Mouse (Mus musculus): ENCODE measurements around the gene Fcamr. TPM values are rescaled to one million over a fixed set of nuclear protein-coding genes. Genes with fewer than 3 reads are reported as not detected.

Gene Fcamr
- total and polyA plus RNA-seq, 2 experiments = 0.09 to 0.55 TPM

- DNase-seq (ENCODE audit: extremely low read depth, low read depth, low spot score) = peak; percentile 98
- H3K27me3 ChIP-seq (ENCODE audit: control insufficient read depth, insufficient read depth, low read length) = no peaks in the 10 kb centered on the region
- peaks cover 36% of the 10 kb centered on the region for H3K4me1 ChIP-seq (ENCODE audit: control insufficient read depth, insufficient read depth, low read length)
- H3K36me3 ChIP-seq (ENCODE audit: control insufficient read depth, insufficient read depth, low read length) = peaks cover 2% of the 10 kb centered on the region; the same call in 1 of the 2 replicates
- H3K79me2 ChIP-seq (ENCODE audit: control insufficient read depth, insufficient read depth, low read length) = no peaks in the 10 kb centered on the region
- no peak overlapping the region for H3K4me3 ChIP-seq (ENCODE audit: insufficient read depth, low read depth, low read length)
- H3K9ac ChIP-seq (ENCODE audit: low read depth, low read length) = peak overlapping the region; percentile 46; the same call in 1 of the 2 replicates
- 19% methylated on average over 6 of the region's 6 CpGs for WGBS
- H3K27ac ChIP-seq (replicated peaks; ENCODE audit: insufficient read depth, low read depth, low read length) = peak overlapping the region; percentile 94
- TF ChIP-seq CTCF (IDR thresholded peaks at IDR 0.05; ENCODE audit: low read depth, low read length) (no peak), POLR2A (IDR thresholded peaks at IDR 0.05; ENCODE audit: extremely low read depth, insufficient read depth, low read length) (no peak)
These were observed 34.6 kb downstream of the Fcamr start for GRCm38 (mm10) chr1:130835161-130835936.

GRCm38 (mm10) chr1:130838288-130838687 is 37.6 kb downstream of the Fcamr start:
- DNase-seq (ENCODE audit: extremely low read depth, low read depth, low spot score) = no peak
- WGBS = 74% methylated on average over 6 of the region's 6 CpGs
- no peak overlapping the region for H3K9ac ChIP-seq (ENCODE audit: low read depth, low read length)

GRCm38 (mm10) chr1:130840599-130841379 is 40.1 kb downstream of the Fcamr start:
- peak overlapping the region; percentile 68 for H3K9ac ChIP-seq (ENCODE audit: low read depth, low read length)
- H3K4me3 ChIP-seq (ENCODE audit: insufficient read depth, low read depth, low read length) = no peak overlapping the region
- DNase-seq (ENCODE audit: extremely low read depth, low read depth, low spot score) = peak; percentile 99
- no peak for TF ChIP-seq CTCF (IDR thresholded peaks at IDR 0.05; ENCODE audit: low read depth, low read length)
- no peak for TF ChIP-seq POLR2A (IDR thresholded peaks at IDR 0.05; ENCODE audit: extremely low read depth, insufficient read depth, low read length)
- no peaks in the 10 kb centered on the region for H3K79me2 ChIP-seq (ENCODE audit: control insufficient read depth, insufficient read depth, low read length)
- 21% methylated on average over 8 of the region's 8 CpGs for WGBS
- H3K27ac ChIP-seq (replicated peaks; ENCODE audit: insufficient read depth, low read depth, low read length) = peak overlapping the region; percentile 99
- no peaks in the 10 kb centered on the region for H3K27me3 ChIP-seq (ENCODE audit: control insufficient read depth, insufficient read depth, low read length)
- peaks cover 22% of the 10 kb centered on the region for H3K4me1 ChIP-seq (ENCODE audit: control insufficient read depth, insufficient read depth, low read length)
- peaks cover 22% of the 10 kb centered on the region for H3K36me3 ChIP-seq (ENCODE audit: control insufficient read depth, insufficient read depth, low read length)

More at GRCm38 (mm10) chr1:130838288-130838687, 37.6 kb downstream of the Fcamr start:
- no peak overlapping the region; the same call in 1 of the 2 replicates for H3K27ac ChIP-seq (replicated peaks; ENCODE audit: insufficient read depth, low read depth, low read length)
- H3K27me3 ChIP-seq (ENCODE audit: control insufficient read depth, insufficient read depth, low read length) = no peaks in the 10 kb centered on the region
- H3K4me3 ChIP-seq (ENCODE audit: insufficient read depth, low read depth, low read length) = no peak overlapping the region
- H3K4me1 ChIP-seq (ENCODE audit: control insufficient read depth, insufficient read depth, low read length) = peaks cover 27% of the 10 kb centered on the region
- H3K36me3 ChIP-seq (ENCODE audit: control insufficient read depth, insufficient read depth, low read length) = peaks cover 11% of the 10 kb centered on the region
- TF ChIP-seq POLR2A (IDR thresholded peaks at IDR 0.05; ENCODE audit: extremely low read depth, insufficient read depth, low read length) (no peak), CTCF (IDR thresholded peaks at IDR 0.05; ENCODE audit: low read depth, low read length) (no peak)
- no peaks in the 10 kb centered on the region for H3K79me2 ChIP-seq (ENCODE audit: control insufficient read depth, insufficient read depth, low read length)

- Histone ChIP-seq H3K9ac (ENCODE audit: low read depth, low read length) (no peak overlapping the region), H3K4me3 (ENCODE audit: insufficient read depth, low read depth, low read length) (no peak overlapping the region), H3K27ac (replicated peaks; ENCODE audit: insufficient read depth, low read depth, low read length) (peak overlapping the region; percentile 85), H3K4me1 (ENCODE audit: control insufficient read depth, insufficient read depth, low read length) (peaks cover 18% of the 10 kb centered on the region), H3K27me3 (ENCODE audit: control insufficient read depth, insufficient read depth, low read length) (no peaks in the 10 kb centered on the region), H3K36me3 (ENCODE audit: control insufficient read depth, insufficient read depth, low read length) (peaks cover 23% of the 10 kb centered on the region), H3K79me2 (ENCODE audit: control insufficient read depth, insufficient read depth, low read length) (no peaks in the 10 kb centered on the region)
- TF ChIP-seq POLR2A (IDR thresholded peaks at IDR 0.05; ENCODE audit: extremely low read depth, insufficient read depth, low read length) (no peak), CTCF (IDR thresholded peaks at IDR 0.05; ENCODE audit: low read depth, low read length) (no peak)
- 56% methylated on average over 7 of the region's 7 CpGs for WGBS
- peak; percentile 51 for DNase-seq (ENCODE audit: extremely low read depth, low read depth, low spot score)
These were observed 40.9 kb downstream of the Fcamr start for GRCm38 (mm10) chr1:130841621-130842020.

- TF ChIP-seq CTCF (IDR thresholded peaks at IDR 0.05; ENCODE audit: low read depth, low read length) (no peak), POLR2A (IDR thresholded peaks at IDR 0.05; ENCODE audit: extremely low read depth, insufficient read depth, low read length) (no peak)
- Histone ChIP-seq H3K36me3 (ENCODE audit: control insufficient read depth, insufficient read depth, low read length) (peaks cover 36% of the 10 kb centered on the region), H3K9ac (ENCODE audit: low read depth, low read length) (no peak overlapping the region), H3K4me3 (ENCODE audit: insufficient read depth, low read depth, low read length) (no peak overlapping the region), H3K27me3 (ENCODE audit: control insufficient read depth, insufficient read depth, low read length) (no peaks in the 10 kb centered on the region), H3K4me1 (ENCODE audit: control insufficient read depth, insufficient read depth, low read length) (peaks cover 14% of the 10 kb centered on the region), H3K79me2 (ENCODE audit: control insufficient read depth, insufficient read depth, low read length) (no peaks in the 10 kb centered on the region), H3K27ac (replicated peaks; ENCODE audit: insufficient read depth, low read depth, low read length) (no peak overlapping the region)
- peak; percentile 68 for DNase-seq (ENCODE audit: extremely low read depth, low read depth, low spot score)
- WGBS = 26% methylated on average over 7 of the region's 7 CpGs
These were observed 43.8 kb downstream of the Fcamr start for GRCm38 (mm10) chr1:130844516-130844915.
